Mouse (Mus musculus) midbrain, postnatal 0 days (tissue): ENCODE results near the gene Nupr1. TPM values are rescaled to one million over a fixed set of nuclear protein-coding genes. Genes with fewer than 3 reads are reported as not detected.

Source experiments
- ATAC-seq: fragments of 200-750 bp; cut with Nextera tagmentation; 2 replicates; pipeline ENCODE4 v1.8.0; 2017; ENCODE audit warnings: moderate number of reproducible peaks, mild to moderate bottlenecking, moderate TSS enrichment, moderate library complexity; ENCODE audit not compliant: low FRiP score
- DNase-seq: peaks from one replicate; pipeline ENCODE4 v3.0.0-alpha.2; 2015; ENCODE audit warnings: low spot score
- H3K27ac ChIP-seq: fragments of 300-500 bp; sonication (generic); 2 replicates; pipeline ENCODE4 v1.5.1; 2014; ENCODE audit warnings: low read depth, mild to moderate bottlenecking, low read length, mixed read lengths
- H3K27me3 ChIP-seq: fragments of 300-500 bp; sonication (generic); 2 replicates; pipeline ENCODE4 v1.6.1; 2014; ENCODE audit warnings: low read length, control low read depth, mixed read lengths; ENCODE audit not compliant: insufficient read depth
- H3K36me3 ChIP-seq: fragments of 300-500 bp; sonication (generic); 2 replicates; pipeline ENCODE4 v1.6.1; 2014; ENCODE audit warnings: low read length, control low read depth, mixed read lengths; ENCODE audit not compliant: insufficient read depth
- H3K4me1 ChIP-seq: fragments of 300-500 bp; sonication (generic); 2 replicates; pipeline ENCODE4 v1.6.1; 2014; ENCODE audit warnings: mild to moderate bottlenecking, control low read depth, antibody characterized with exemption, low read length, mixed read lengths; ENCODE audit not compliant: insufficient read depth
- H3K4me2 ChIP-seq: fragments of 300-500 bp; sonication (generic); 2 replicates; pipeline ENCODE4 v1.6.1; 2014; ENCODE audit warnings: low read depth, mild to moderate bottlenecking, low read length, mixed read lengths; ENCODE audit not compliant: poor library complexity, severe bottlenecking
- H3K4me3 ChIP-seq: fragments of 300-500 bp; sonication (generic); 2 replicates; pipeline ENCODE4 v1.5.1; 2014; ENCODE audit warnings: low read depth, mild to moderate bottlenecking, low read length, moderate library complexity
- H3K9ac ChIP-seq: fragments of 300-500 bp; sonication (generic); replicated peaks from 2 replicates; pipeline ENCODE4 v1.6.1; 2014; ENCODE audit warnings: mild to moderate bottlenecking, low read length, moderate library complexity, mixed read lengths; ENCODE audit not compliant: poor library complexity, severe bottlenecking
- H3K9me3 ChIP-seq: fragments of 300-500 bp; sonication (generic); 2 replicates; pipeline ENCODE4 v1.6.1; 2016; ENCODE audit warnings: low read length, control low read depth
- CTCF ChIP-seq: IDR thresholded peaks from 2 replicates; pipeline ENCODE4 v1.5.1; 2016; ENCODE audit warnings: antibody characterized with exemption, mild to moderate bottlenecking
- WGBS: fragments of 180-500 bp; shearing (Covaris S2); extraction: QIAGEN DNeasy Blood & Tissue Kit; methylation state at CpG from one replicate; pipeline ENCODE4 v1.1.7; 2014; 5-methylcytosine and 5-hydroxymethylcytosine counted together
- polyA plus RNA-seq: library from polyadenylated mRNA; unstranded; fragments of >200 nt; fragmentation: Nextera tagmentation; extraction: Ambion mirVana; gene quantifications from 2 replicates; pipeline ENCODE4 v1.2.1, GENCODE M21; 2015
- total RNA-seq: library from RNA; depleted of rRNA; stranded (reverse); fragments of >200 nt; gene quantifications from 2 replicates; pipeline ENCODE4 v1.2.3, GENCODE M21; 2014

The Nupr1 gene
- total and polyA plus RNA-seq, 2 experiments from 2014 or later: 5.7 to 16.9 TPM

DNA sequence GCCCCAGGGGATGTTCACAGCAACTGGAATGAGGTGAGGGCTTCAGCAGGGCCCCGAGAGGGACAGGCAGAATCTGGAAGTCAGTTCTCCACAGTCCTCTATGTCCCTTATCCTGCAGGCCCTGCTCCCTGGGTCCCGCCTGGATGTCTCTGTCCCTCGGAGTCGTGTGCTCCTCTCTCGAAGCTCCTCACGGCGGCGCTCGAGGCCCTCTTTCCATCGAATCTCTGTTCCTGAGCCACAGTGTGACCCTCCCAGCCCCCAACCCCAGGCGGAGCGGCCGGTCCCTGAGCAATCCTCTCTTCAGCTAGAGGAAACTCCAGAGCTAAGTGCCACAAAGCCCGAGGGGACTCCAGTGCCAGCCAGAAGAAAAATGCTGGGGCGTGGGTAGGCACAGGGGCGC, 42.9 kb downstream of the Nupr1 start:
- Histone ChIP-seq H3K4me1 (no peaks in the 10 kb centered on the region), H3K4me2 (peak overlapping the region; percentile 22; the same call in 1 of the 2 replicates), H3K36me3 (no peaks in the 10 kb centered on the region), H3K27ac (no peak overlapping the region), H3K9ac (no peak overlapping the region), H3K27me3 (no peaks in the 10 kb centered on the region; the same call in 1 of the 2 replicates), H3K9me3 (no peaks in the 10 kb centered on the region), H3K4me3 (no peak overlapping the region)
- DNase-seq (peak; percentile 66), ATAC-seq (0 out of 2 replicates have a peak, but pooled peaks have one; percentile 28)
- TF ChIP-seq CTCF: peak; percentile 68
- WGBS: 6% methylated on average over 16 of the region's 16 CpGs

DNA sequence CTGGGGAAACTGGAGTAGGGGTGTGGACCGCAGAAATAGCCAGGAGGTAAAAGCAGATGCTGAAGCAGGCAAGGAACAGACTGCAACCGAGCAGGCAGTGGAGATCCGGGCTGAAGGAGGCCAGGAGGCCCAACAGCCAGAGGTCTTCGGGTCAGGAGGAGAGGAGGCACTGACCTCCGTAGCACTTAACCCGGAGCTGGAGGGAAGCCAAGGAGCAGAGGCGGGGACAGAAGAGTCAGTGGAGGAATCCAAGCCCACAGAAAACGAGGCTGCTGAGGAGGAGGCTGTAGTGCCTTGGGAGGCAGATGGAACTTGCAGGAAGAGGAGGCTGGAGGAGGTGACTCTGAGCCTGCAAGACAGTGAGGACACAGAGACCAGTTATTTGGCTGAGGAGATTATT, 43.8 kb downstream of the Nupr1 start:
- Histone ChIP-seq H3K4me2 (no peak overlapping the region), H3K36me3 (no peaks in the 10 kb centered on the region), H3K4me1 (no peaks in the 10 kb centered on the region), H3K9ac (no peak overlapping the region), H3K4me3 (no peak overlapping the region), H3K27ac (no peak overlapping the region), H3K9me3 (no peaks in the 10 kb centered on the region), H3K27me3 (no peaks in the 10 kb centered on the region; the same call in 1 of the 2 replicates)
- 67% methylated on average over 8 of the region's 8 CpGs for WGBS
- ATAC-seq (no peak), DNase-seq (no peak)
- TF ChIP-seq CTCF: no peak

DNA sequence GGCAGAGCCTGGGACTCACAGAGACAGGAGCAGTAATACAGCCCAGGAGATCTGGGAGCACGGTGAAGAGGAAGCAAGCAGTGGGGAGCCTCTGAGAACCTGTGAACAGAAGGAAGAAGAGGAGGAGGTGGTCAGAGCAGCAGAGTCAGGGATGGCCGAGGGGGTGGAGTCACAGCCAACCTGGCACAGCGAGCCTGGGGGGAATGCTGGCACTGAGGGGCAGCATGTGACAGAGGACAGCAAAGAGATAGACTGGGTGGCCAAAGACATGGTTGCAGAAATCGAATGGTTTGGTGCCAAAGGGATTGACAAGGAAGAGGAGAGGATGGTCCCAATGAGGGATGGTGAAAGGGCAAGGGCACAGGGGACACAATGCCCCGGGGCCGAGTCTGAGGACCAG, 44.9 kb downstream of the Nupr1 start, which contains the start of gene Cln3:
Gene Cln3 (minus strand): TSS at position 101 of the 400 bp plus-strand sequence.
- Histone ChIP-seq H3K27me3 (no peaks in the 10 kb centered on the region; the same call in 1 of the 2 replicates), H3K27ac (no peak within 1 kb of the TSS), H3K36me3 (no peaks in the 10 kb centered on the region), H3K9me3 (no peaks in the 10 kb centered on the region), H3K4me2 (no peak within 1 kb of the TSS), H3K4me3 (no peak within 1 kb of the TSS), H3K9ac (no peak within 1 kb of the TSS), H3K4me1 (no peaks in the 10 kb centered on the region)
- 73% methylated on average over 6 of the region's 6 CpGs for WGBS
- no peak for DNase-seq
- no peak for TF ChIP-seq CTCF
- ATAC-seq: no peak

DNA sequence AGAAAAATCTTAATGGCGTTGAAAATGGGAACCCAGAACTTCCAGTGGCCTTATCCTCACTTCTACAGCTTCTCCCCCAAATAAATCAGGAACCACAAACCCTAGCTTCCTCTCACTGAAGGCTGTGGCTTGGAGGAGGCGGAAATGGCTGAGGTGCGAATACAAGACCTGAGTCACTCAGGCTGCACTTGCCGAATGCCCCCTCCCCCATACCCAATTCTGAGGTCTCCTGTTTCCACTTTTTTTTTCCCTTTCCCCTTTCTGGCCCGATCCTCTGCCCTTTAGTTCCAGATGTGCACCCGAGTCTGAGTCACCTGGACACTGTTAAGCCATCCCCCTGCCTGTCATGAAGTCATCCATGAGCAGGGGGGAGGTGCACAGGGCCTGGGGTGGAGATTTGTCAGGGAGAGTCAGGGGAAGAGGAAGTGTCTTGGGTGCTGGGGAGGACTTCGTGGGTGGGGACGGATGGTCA, 46.1 kb downstream of the Nupr1 start, which contains the start of gene Apobr:
Gene Apobr (plus strand): TSS at position 437 of the 472 bp plus-strand sequence.
- no peak for DNase-seq
- no peak for TF ChIP-seq CTCF
- H3K27ac ChIP-seq: no peak within 1 kb of the TSS

DNA sequence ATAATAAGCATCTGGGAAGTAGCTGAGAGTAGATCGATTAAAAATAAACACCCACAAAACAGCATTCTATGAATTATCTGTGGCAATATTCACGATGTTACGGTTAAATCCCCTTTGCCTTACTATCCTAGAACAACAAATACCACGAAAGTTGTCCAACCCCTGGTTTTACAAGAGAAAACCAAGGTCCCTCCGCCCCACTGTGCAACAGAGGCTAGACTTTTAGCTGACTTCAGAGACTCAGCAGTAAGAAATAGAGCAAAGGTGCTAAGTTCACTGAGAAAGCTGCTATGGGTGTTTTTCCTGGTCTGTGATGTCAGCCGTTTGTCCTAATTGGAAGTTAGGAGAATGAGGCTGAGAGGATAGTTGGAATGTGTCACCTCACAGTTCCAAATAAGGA, 46.9 kb downstream of the Nupr1 start:
- no peak for ATAC-seq
- no peak for DNase-seq
- Histone ChIP-seq H3K36me3 (0 out of 2 replicates have a peak, but pooled peaks cover 2% of the 10 kb centered on the region), H3K4me1 (no peaks in the 10 kb centered on the region), H3K4me2 (peak overlapping the region; percentile 83), H3K4me3 (peak overlapping the region; percentile 55), H3K27ac (peak overlapping the region; percentile 67; the same call in 1 of the 2 replicates), H3K9me3 (no peaks in the 10 kb centered on the region), H3K27me3 (no peaks in the 10 kb centered on the region; the same call in 1 of the 2 replicates), H3K9ac (peak overlapping the region; percentile 33)
- no peak for TF ChIP-seq CTCF
- WGBS: 62% methylated on average over 6 of the region's 6 CpGs

More for the DNA sequence above, 46.1 kb downstream of the Nupr1 start, which contains the start of gene Apobr:
- Histone ChIP-seq H3K36me3 (no peaks in the 10 kb centered on the region), H3K4me3 (peak within 1 kb of the TSS; percentile 55), H3K9me3 (no peaks in the 10 kb centered on the region), H3K4me2 (peak within 1 kb of the TSS; percentile 83), H3K4me1 (no peaks in the 10 kb centered on the region), H3K9ac (no peak within 1 kb of the TSS), H3K27me3 (no peaks in the 10 kb centered on the region; the same call in 1 of the 2 replicates)
- 87% methylated on average over 8 of the region's 8 CpGs for WGBS
- no peak for ATAC-seq

DNA sequence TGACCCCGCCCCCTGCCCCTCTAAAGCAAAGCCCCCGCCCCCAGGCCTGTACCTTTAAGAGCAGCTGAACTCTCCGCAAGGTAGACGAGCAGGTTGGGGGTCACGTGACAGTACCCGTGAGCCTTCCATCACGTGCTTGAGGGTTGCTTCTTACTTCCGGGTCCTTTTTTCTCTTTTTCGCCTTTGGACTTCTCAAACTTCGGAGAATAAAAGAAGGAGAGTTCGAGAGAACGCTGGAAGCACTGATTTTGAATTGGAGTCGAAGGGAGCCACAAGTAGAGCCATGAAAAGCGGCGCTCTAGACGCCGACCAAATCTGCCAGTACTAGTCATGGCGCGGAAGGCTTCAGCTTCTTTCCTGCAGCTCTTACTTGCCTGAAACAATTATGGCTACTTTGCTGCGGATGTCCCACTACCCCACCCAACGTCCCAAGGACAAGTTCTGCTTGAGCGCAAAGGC, 47.4 kb downstream of the Nupr1 start:
- WGBS: under 1% methylated on average over 22 of the region's 22 CpGs
- peak overlapping the region; percentile 55 for H3K4me3 ChIP-seq
- ATAC-seq: peak; percentile 83

More for the DNA sequence above, 47.4 kb downstream of the Nupr1 start:
- H3K9ac ChIP-seq: peak overlapping the region; percentile 54
- H3K4me1 ChIP-seq: no peaks in the 10 kb centered on the region
- no peaks in the 10 kb centered on the region for H3K9me3 ChIP-seq
- H3K27ac ChIP-seq: peak overlapping the region; percentile 67; the same call in 1 of the 2 replicates
- peak; percentile 95 for DNase-seq
- H3K36me3 ChIP-seq: 0 out of 2 replicates have a peak, but pooled peaks cover 5% of the 10 kb centered on the region
- H3K27me3 ChIP-seq: no peaks in the 10 kb centered on the region; the same call in 1 of the 2 replicates
- H3K4me2 ChIP-seq: peak overlapping the region; percentile 83
- TF ChIP-seq CTCF: no peak
